ENCODE assay signal across 32 mouse cellular contexts in genomic region chr16:78435707-78436106, GRCm38 (mm10).
"Had no signal": no experiment of that assay in that cellular context is flagged by ENCODE, and none has a peak within 500 bp of the region (broad histone marks: within the 10 kb centered on the region; RNA-seq: fewer than 3 reads in every experiment).

No protein-coding gene starts in this region.

- H3K4me3 ChIP-seq: left cerebral cortex, adult 2 months; limb, embryonic 10.5 days; limb, embryonic 12.5 days; limb, embryonic 13.5 days; limb, embryonic 15.5 days; liver, embryonic 12.5 days; liver, embryonic 13.5 days; liver, embryonic 15.5 days; lung, embryonic 15.5 days; megakaryocyte, embryonic 14.5 days; midbrain, embryonic 10.5 days; midbrain, embryonic 12.5 days; midbrain, embryonic 13.5 days; midbrain, embryonic 15.5 days; myocyte had no signal

- ATAC-seq: liver, embryonic 12.5 days; liver, postnatal 0 days; lung, postnatal 0 days; midbrain, embryonic 13.5 days; midbrain, embryonic 15.5 days; midbrain, embryonic 16.5 days had no signal

- DNase-seq: left cerebral cortex, postnatal 4 days; liver; liver, embryonic 13.5 days; liver, postnatal 0 days; lung, adult 18-20 months; lung, adult 2 months; lung, embryonic 14.5 days; lung, postnatal 10 days; lung, postnatal 14 days; lung, postnatal 36 days; lung, postnatal 4 days; midbrain, embryonic 14.5 days had no signal

- H3K9ac ChIP-seq: limb, embryonic 12.5 days; limb, embryonic 13.5 days; limb, embryonic 15.5 days; liver, embryonic 12.5 days; liver, embryonic 13.5 days; liver, embryonic 14.5 days; liver, embryonic 15.5 days; liver, postnatal 0 days; lung, embryonic 14.5 days; lung, embryonic 15.5 days; midbrain, embryonic 12.5 days; midbrain, embryonic 13.5 days; midbrain, embryonic 15.5 days had no signal

- H3K4me1 ChIP-seq: limb, embryonic 10.5 days; limb, embryonic 12.5 days; limb, embryonic 13.5 days; limb, embryonic 15.5 days; liver, embryonic 12.5 days; liver, embryonic 13.5 days; liver, embryonic 15.5 days; lung, embryonic 15.5 days; megakaryocyte, embryonic 14.5 days; midbrain, embryonic 10.5 days; midbrain, embryonic 12.5 days; midbrain, embryonic 13.5 days; midbrain, embryonic 15.5 days had no signal

- H3K4me2 ChIP-seq: limb, embryonic 12.5 days; limb, embryonic 13.5 days; limb, embryonic 15.5 days; liver, embryonic 11.5 days; liver, embryonic 12.5 days; liver, embryonic 13.5 days; liver, embryonic 15.5 days; lung, embryonic 14.5 days; lung, embryonic 15.5 days; midbrain, embryonic 11.5 days; midbrain, embryonic 12.5 days; midbrain, embryonic 13.5 days; midbrain, embryonic 15.5 days had no signal

- H3K36me3 ChIP-seq: limb, embryonic 10.5 days; limb, embryonic 12.5 days; limb, embryonic 13.5 days; limb, embryonic 15.5 days; liver, embryonic 12.5 days; liver, embryonic 13.5 days; liver, embryonic 15.5 days; lung, embryonic 15.5 days; midbrain, embryonic 10.5 days; midbrain, embryonic 12.5 days; midbrain, embryonic 13.5 days; midbrain, embryonic 15.5 days had no signal

- H3K27me3 ChIP-seq: limb, embryonic 12.5 days; limb, embryonic 13.5 days; limb, embryonic 15.5 days; liver, embryonic 12.5 days; liver, embryonic 13.5 days; liver, embryonic 15.5 days; lung, embryonic 15.5 days; megakaryocyte, embryonic 14.5 days; midbrain, embryonic 12.5 days; midbrain, embryonic 13.5 days; midbrain, embryonic 15.5 days had no signal

- H3K9me3 ChIP-seq: limb, embryonic 10.5 days; limb, embryonic 12.5 days; limb, embryonic 13.5 days; limb, embryonic 15.5 days; liver, embryonic 12.5 days; liver, embryonic 13.5 days; liver, embryonic 15.5 days; lung, embryonic 15.5 days; midbrain, embryonic 10.5 days; midbrain, embryonic 12.5 days; midbrain, embryonic 13.5 days; midbrain, embryonic 15.5 days had no signal

- H3K27ac ChIP-seq: left cerebral cortex, adult 2 months; limb, embryonic 10.5 days; limb, embryonic 12.5 days; limb, embryonic 13.5 days; limb, embryonic 15.5 days; liver, embryonic 12.5 days; liver, embryonic 13.5 days; liver, embryonic 14.5 days; liver, embryonic 15.5 days; lung, embryonic 15.5 days; macrophage; midbrain, embryonic 10.5 days; midbrain, embryonic 12.5 days; midbrain, embryonic 13.5 days; midbrain, embryonic 15.5 days had no signal
